Mouse (Mus musculus) cortical plate, adult 2 months (tissue): Measurements from ENCODE around the gene Reck.

Experiments used
- CTCF ChIP-seq: fragments of 200-500 bp; IDR thresholded peaks from 2 replicates; pipeline ENCODE4 v1.5.1; 2011; ENCODE audit warnings: mild to moderate bottlenecking, control low read depth, low read length; ENCODE audit not compliant: insufficient read depth; ENCODE audit errors: extremely low read depth
- POLR2A ChIP-seq: fragments of 200-500 bp; IDR thresholded peaks from 2 replicates; pipeline ENCODE4 v1.6.1; 2011; ENCODE audit warnings: mild to moderate bottlenecking, low read length, control low read depth; ENCODE audit not compliant: insufficient read depth; ENCODE audit errors: extremely low read depth

GRCm38 (mm10) chr4:43969373-43969772, 94.0 kb downstream of the Reck start:
- TF ChIP-seq CTCF (no peak), POLR2A (no peak)
